Mouse (Mus musculus) CH12.LX (cell line): ENCODE measurements around the gene Trpv4.

ENCODE experiments used
- CTCF ChIP-seq, 2 experiments: IDR thresholded peaks in 1 of 2; conservative IDR thresholded peaks in 1 of 2; 2 replicates each; pipeline ENCODE4 v1.5.1; 2011 to 2012; ENCODE audit warnings: low read depth in 2 of 2, low read length in 2 of 2, improper control_type of control experiment in 1 of 2, inconsistent platforms in 1 of 2, mild to moderate bottlenecking in 1 of 2, moderate library complexity in 1 of 2
- ELF1 ChIP-seq: IDR thresholded peaks from 2 replicates; pipeline ENCODE4 v1.6.1; 2014; ENCODE audit warnings: low read depth, mild to moderate bottlenecking, inconsistent platforms, low read length, improper control_type of control experiment
- EP300 ChIP-seq: IDR thresholded peaks from 2 replicates; pipeline ENCODE4 v1.6.1; 2011; ENCODE audit warnings: low read length, improper control_type of control experiment
- MAFK ChIP-seq: IDR thresholded peaks from 2 replicates; pipeline ENCODE4 v1.6.1; 2011; ENCODE audit warnings: low read length, improper control_type of control experiment; ENCODE audit not compliant: insufficient replicate concordance
- MAX ChIP-seq: IDR thresholded peaks from 2 replicates; pipeline ENCODE4 v1.6.1; 2011; ENCODE audit warnings: low read length, improper control_type of control experiment
- MEF2A ChIP-seq: IDR thresholded peaks from 2 replicates; pipeline ENCODE4 v1.6.1; 2014; ENCODE audit warnings: low read depth, mild to moderate bottlenecking, inconsistent platforms, low read length, improper control_type of control experiment, borderline replicate concordance
- MXI1 ChIP-seq: IDR thresholded peaks from 2 replicates; pipeline ENCODE4 v1.6.1; 2011; ENCODE audit warnings: mild to moderate bottlenecking, low read depth, low read length, improper control_type of control experiment
- PAX5 ChIP-seq: IDR thresholded peaks from 2 replicates; pipeline ENCODE4 v1.6.1; 2012; ENCODE audit warnings: low read length, inconsistent platforms, mixed read lengths
- POLR2A ChIP-seq: IDR thresholded peaks from 2 replicates; pipeline ENCODE4 v1.6.1; 2011; ENCODE audit warnings: low read depth, mild to moderate bottlenecking, improper control_type of control experiment, low read length
- TCF12 ChIP-seq: IDR thresholded peaks from 2 replicates; pipeline ENCODE4 v1.6.1; 2014; ENCODE audit warnings: low read depth, mild to moderate bottlenecking, inconsistent platforms, low read length, improper control_type of control experiment
- UBTF ChIP-seq: IDR thresholded peaks from 2 replicates; pipeline ENCODE4 v1.6.1; 2012; ENCODE audit warnings: low read depth, mild to moderate bottlenecking, inconsistent platforms, low read length, improper control_type of control experiment, moderate library complexity
- USF2 ChIP-seq: conservative IDR thresholded peaks from 2 replicates; pipeline ENCODE4 v1.6.1; 2011; ENCODE audit warnings: low read depth, low read length, improper control_type of control experiment
- ZC3H11A ChIP-seq: IDR thresholded peaks from 2 replicates; pipeline ENCODE4 v1.6.1; 2012; ENCODE audit warnings: low read depth, mild to moderate bottlenecking, inconsistent platforms, low read length, improper control_type of control experiment
- ZKSCAN1 ChIP-seq: IDR thresholded peaks from 2 replicates; pipeline ENCODE4 v1.6.1; 2012; ENCODE audit warnings: low read depth, inconsistent platforms, low read length, improper control_type of control experiment, borderline replicate concordance

GRCm38 (mm10) chr5:114640809-114641208 is 17.4 kb downstream of the Trpv4 start:
- TF ChIP-seq MAX, result no peak
- TF ChIP-seq MEF2A, result no peak
- no peak for TF ChIP-seq ELF1
- TF ChIP-seq EP300, result no peak
- TF ChIP-seq MAFK, result no peak
- TF ChIP-seq ZKSCAN1, result no peak
- no peak for TF ChIP-seq CTCF (conservative IDR thresholded peaks at IDR 0.05 in 1 of 2, IDR thresholded peaks at IDR 0.05 in 1 of 2; ENCODE audit: low read depth in 2 of 2, low read length in 2 of 2)
- TF ChIP-seq POLR2A, result no peak
- no peak for TF ChIP-seq USF2
- TF ChIP-seq TCF12, result no peak
- TF ChIP-seq ZC3H11A, result no peak
- TF ChIP-seq PAX5, result no peak
- no peak for TF ChIP-seq MXI1
- TF ChIP-seq UBTF, result no peak
